8 mouse cellular contexts compared by ENCODE assay signal in the genomic region with DNA sequence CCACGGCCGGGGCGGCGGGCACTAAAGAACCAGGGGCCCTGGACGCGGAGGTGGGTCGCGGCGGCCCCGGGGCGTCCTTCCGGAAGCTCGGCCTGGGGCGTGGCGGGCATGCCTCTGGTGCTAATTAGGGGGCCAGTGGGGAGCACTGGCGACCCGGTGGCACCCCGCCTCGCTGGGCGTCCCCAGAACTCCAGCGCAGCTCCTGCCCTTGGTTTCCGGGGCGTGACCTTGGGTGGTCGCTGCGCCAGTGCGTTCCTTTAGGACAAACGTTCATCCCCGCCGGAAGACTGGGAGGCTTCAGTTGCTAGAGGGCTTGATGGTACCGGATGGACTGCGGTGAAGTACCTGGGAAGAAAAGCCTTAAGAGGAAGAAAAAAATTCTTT. TPM values are rescaled to one million over a fixed set of nuclear protein-coding genes. Genes with fewer than 3 reads are reported as not detected.
DNase-seq lines count a peak whose midpoint lies in the region; TF ChIP-seq lines count a peak whose summit lies in the region.

No protein-coding gene starts in this region.

- intact Hi-C loops in heart, adult 2 months (cut with DNase I), result loop anchor here (1.0 to 5.0 kb wide), 3 partner anchors 42 to 314 kb away; a partner anchor contains a TSS

- peak overlapping the region; percentile 80 for H3K4me3 ChIP-seq in heart, adult 2 months

- H3K9ac ChIP-seq in heart, adult 2 months (ENCODE audit: low read depth, low read length), result peak overlapping the region; percentile 83

- under 1% methylated on average over 31 of the region's 31 CpGs for WGBS in heart, adult 2 months

- peaks cover 12% of the 10 kb centered on the region for H3K4me1 ChIP-seq in heart, adult 2 months (ENCODE audit: control insufficient read depth, insufficient read depth, low read length)

- no peak for TF ChIP-seq POLR2A in heart, adult 2 months (IDR thresholded peaks at IDR 0.05; ENCODE audit: insufficient read depth, low read depth, low read length)

- H3K79me2 ChIP-seq in heart, adult 2 months (replicated peaks; ENCODE audit: control insufficient read depth, insufficient read depth, low read length), result peaks cover 6% of the 10 kb centered on the region

- H3K36me3 ChIP-seq in heart, adult 2 months (ENCODE audit: control insufficient read depth, insufficient read depth, low read length), result no peaks in the 10 kb centered on the region; the same call in 1 of the 2 replicates

- H3K27ac ChIP-seq in heart, adult 2 months, result peak overlapping the region; percentile 86

- H3K27me3 ChIP-seq in heart, adult 2 months (ENCODE audit: control insufficient read depth, insufficient read depth, low read length), result no peaks in the 10 kb centered on the region

- DNase-seq in ovary, adult 18-20 months (ENCODE audit: low spot score), result peak; percentile 5
- DNase-seq in ovary, postnatal 10 days (ENCODE audit: low spot score), result no peak
- peak; percentile 27 for DNase-seq in c-Kit-negative CD71-positive TER-119-positive erythroid progenitor cells, embryonic 14.5 days (ENCODE audit: low read depth, low spot score)
- peak; percentile 42 to 60 for DNase-seq in heart, adult 2 months
- peak; percentile 59 for DNase-seq in kidney, postnatal 14 days
- DNase-seq in lung, postnatal 4 days, result peak; percentile 68 to 74
- peak; percentile 50 to 54 for DNase-seq in right cerebral cortex, postnatal 10 days (ENCODE audit: low spot score in 2 of 2)
- no peak for DNase-seq in urinary bladder, postnatal 25 days (ENCODE audit: low spot score)

- TF ChIP-seq EP300 in heart, adult 2 months (IDR thresholded peaks at IDR 0.05; ENCODE audit: insufficient read depth, low read depth, low read length), result no peak

- TF ChIP-seq CTCF in heart, adult 2 months (IDR thresholded peaks at IDR 0.05), result no peak

RNA-seq across cellular contexts. Expression of a gene that starts 0.7 kb away (rescaled TPM):
- total RNA-seq in heart, adult 2 months (2021), result 10 to 100 TPM; 79.2 to 81.7 TPM
- 86.7 and 111 TPM in 2 replicates for polyA plus RNA-seq in heart, adult 2 months (2012; rRNA removed)

RNA-seq across cellular contexts. Expression of a gene that starts 42.4 kb away (rescaled TPM):
- total RNA-seq in heart, adult 2 months (2021), result 1 to 10 TPM; 3.3 to 3.4 TPM
- 2.8 and 5.0 TPM in 2 replicates for polyA plus RNA-seq in heart, adult 2 months (2012; rRNA removed)

Comparison
In these comparisons a context has a peak if more than half of its experiments do, and no peak if none do; other contexts are left out.
1. DNase-seq: peak in ovary, adult 18-20 months (single experiment), c-Kit-negative CD71-positive TER-119-positive erythroid progenitor cells, embryonic 14.5 days (single experiment), heart, adult 2 months (2 of 2), kidney, postnatal 14 days (single experiment), lung, postnatal 4 days (2 of 2) and right cerebral cortex, postnatal 10 days (2 of 2); none in ovary, postnatal 10 days (single experiment) and urinary bladder, postnatal 25 days (single experiment).